Mouse (Mus musculus) testis, postnatal 14 days (tissue): ENCODE data around the gene Eif2b4.

Experiments
- DNase-seq: peaks from one replicate; pipeline ENCODE4 v3.0.0; 2021; ENCODE audit warnings: low spot score

The Eif2b4 gene

GRCm38 (mm10) chr5:31154152-31154553, 39.1 kb downstream of the Eif2b4 start, which contains the start of gene Mpv17:
Gene Mpv17 (minus strand): TSS chr5:31154251.
- DNase-seq, result peak; percentile 86

DNA sequence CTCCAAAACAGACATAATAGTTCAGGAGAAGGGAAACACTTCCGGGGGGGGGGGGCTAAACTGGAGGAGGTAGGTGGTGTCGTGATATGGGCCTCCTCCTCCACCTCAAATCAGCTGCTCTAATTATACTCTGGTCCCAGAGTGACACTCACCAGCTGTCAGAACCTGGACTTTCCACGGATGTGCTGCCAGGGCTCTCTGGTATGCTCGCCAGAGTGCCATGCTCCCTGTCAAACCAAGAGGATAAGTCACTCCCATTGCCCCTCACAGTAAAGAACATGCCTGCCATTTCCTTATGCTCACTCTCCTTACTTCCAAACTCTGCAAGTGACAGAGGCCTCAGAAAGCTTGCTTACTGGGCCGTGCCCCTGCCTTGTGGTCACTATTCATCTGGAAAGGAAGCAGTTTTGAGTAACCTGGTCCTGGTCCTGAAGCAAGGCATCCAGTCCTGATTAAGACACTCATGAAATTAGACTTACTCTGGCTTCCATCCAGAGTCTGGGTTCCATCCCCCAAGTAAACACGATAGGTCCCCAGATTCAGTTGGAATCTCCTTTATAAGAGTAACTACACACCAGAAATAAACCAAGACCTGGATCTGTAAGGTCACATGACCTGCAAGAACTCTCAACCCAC, 39.6 kb downstream of the Eif2b4 start:
- DNase-seq, result no peak

DNA sequence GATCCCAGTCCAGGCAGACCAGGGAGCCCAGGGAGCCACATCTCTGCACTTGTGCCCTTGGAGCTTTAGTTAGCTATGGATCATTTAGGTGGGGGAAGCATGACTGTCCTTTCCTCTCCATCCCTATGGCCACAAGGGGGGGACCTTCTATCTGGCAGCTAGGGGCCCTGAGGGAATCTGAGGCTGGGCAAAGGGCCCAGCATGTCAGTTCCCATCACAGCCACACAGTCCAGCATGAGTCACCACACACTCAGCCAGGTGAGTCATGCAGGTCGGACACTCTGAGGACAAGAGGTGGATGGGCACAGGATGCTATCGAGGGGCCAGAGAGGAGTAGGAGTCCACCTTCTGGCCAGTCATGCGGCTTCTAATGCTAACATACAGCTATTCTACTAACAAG, 41.5 kb downstream of the Eif2b4 start:
- DNase-seq, result no peak

DNA sequence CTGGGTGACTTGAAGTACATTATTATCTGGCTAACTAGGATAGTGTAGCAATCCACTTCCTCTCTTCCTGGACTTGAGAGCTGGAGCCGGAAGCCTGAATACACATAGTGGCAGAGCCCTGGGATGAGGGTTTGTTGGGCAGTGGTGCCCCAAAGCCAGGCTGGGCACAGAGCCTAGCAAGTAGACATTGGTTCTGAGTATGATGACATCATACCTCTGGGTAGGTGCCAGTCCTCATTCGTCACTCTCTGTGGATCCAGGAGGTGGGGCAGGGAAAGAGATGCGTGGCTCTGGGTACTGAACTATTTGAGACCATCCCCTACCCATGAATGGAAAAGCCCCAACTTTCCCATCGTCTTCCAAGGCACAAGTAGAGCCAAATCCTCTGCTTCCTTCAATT, 43.4 kb downstream of the Eif2b4 start:
- no peak for DNase-seq

DNA sequence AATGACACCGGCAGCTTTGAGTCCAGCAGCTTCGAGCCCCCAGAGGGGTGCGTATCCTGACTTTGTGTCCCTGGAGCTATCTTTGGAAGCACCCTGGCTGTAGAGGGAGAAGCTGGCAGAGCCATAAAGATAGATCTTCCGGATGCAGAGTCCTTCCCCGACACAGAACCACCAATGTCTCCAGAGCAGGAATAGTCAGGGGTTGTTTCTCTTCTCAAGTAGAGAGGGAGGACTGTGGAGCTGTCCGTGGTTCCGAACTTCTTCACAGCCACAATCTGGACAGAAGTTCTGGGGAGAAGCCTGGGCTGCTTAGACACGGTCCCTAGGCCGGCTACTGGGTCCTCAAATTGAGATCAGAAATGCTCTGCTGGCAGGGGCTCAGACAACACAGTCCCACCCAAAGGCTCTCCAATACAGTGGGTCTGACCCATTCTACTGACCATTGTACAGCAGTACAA, 54.2 kb downstream of the Eif2b4 start:
- no peak for DNase-seq

- DNase-seq, result no peak
These were observed 54.8 kb downstream of the Eif2b4 start, which contains the start of gene Ucn for GRCm38 (mm10) chr5:31138241-31138967. Gene Ucn (minus strand): TSS chr5:31138829.

DNA sequence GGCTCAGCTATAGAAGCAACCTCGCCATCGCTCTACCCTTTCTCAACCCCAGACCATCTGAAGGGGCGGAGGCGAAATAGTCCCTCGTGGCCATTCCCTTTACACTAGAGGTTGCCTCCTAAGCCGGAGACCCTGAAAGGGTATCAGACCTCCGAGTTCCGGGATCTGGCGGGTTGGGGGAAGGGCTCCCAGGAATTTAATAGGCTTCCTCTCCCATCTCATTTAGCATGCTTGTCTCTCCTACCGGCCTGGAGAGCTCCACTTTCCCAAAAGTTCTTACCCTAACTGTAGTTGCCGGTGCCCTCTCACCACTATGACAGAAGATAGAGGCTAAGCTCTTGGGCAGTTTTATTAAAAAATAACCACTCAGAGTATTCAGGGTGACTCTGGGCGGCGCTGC, 55.6 kb downstream of the Eif2b4 start:
- DNase-seq, result no peak
